Comparison of ENCODE assay signal across 25 mouse cellular contexts in the genomic region with DNA sequence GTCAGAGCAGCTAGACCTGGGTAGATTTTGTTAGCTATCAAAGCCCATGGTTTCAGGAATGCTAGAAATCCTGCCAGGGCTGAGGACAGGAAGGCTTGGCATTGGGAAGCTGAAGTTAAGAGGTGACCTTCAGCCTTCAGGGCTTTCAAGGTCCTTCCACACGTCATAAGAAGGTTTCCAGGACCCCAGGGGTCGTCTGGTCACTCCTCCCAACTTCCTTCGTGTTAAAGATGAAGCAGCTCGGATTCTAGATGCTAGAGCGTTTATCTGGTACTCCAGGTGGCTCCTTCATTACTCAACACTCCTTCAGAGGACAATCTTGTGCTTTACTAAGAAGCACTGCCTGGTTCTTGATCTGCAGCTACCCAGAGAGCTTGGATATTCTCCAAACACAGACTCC.
"Had no signal": no experiment of that assay in that cellular context is flagged by ENCODE, and none has a peak within 500 bp of the region (broad histone marks: within the 10 kb centered on the region; RNA-seq: fewer than 3 reads in every experiment).

No protein-coding gene starts in this region.

- ATAC-seq: hindbrain, embryonic 16.5 days; intestine, embryonic 15.5 days; intestine, postnatal 0 days had no signal

- H3K36me3 ChIP-seq: hindbrain, embryonic 10.5 days; hindbrain, embryonic 12.5 days; intestine, embryonic 15.5 days; limb, embryonic 10.5 days; limb, embryonic 12.5 days; liver, embryonic 13.5 days; liver, embryonic 15.5 days had no signal

- H3K27me3 ChIP-seq: hindbrain, embryonic 12.5 days; intestine, embryonic 15.5 days; limb, embryonic 12.5 days; liver, embryonic 13.5 days had no signal

- H3K27ac ChIP-seq: gastrocnemius, adult 2 months; hindbrain, embryonic 10.5 days; hindbrain, embryonic 12.5 days; hindbrain, embryonic 14.5 days; intestine, embryonic 15.5 days; layer of hippocampus, adult 2 months; left cerebral cortex, adult 2 months; limb, embryonic 10.5 days; limb, embryonic 12.5 days; liver, embryonic 13.5 days; liver, embryonic 15.5 days had no signal

- DNase-seq: gastrocnemius, adult 2 months; gastrocnemius, postnatal 10 days; gastrocnemius, postnatal 25 days; heart, adult 18-20 months; heart, postnatal 10 days; heart, postnatal 4 days; kidney, adult 18-20 months; kidney, adult 8-10 months; kidney, postnatal 10 days; kidney, postnatal 25 days; kidney, postnatal 4 days; liver; liver, embryonic 13.5 days had no signal

- H3K9ac ChIP-seq: hindbrain, embryonic 12.5 days; hindbrain, embryonic 14.5 days; intestine, embryonic 15.5 days; limb, embryonic 12.5 days; liver, embryonic 13.5 days; liver, embryonic 15.5 days had no signal

- H3K9me3 ChIP-seq: hindbrain, embryonic 10.5 days; hindbrain, embryonic 12.5 days; intestine, embryonic 15.5 days; limb, embryonic 10.5 days; limb, embryonic 12.5 days; liver, embryonic 13.5 days; liver, embryonic 15.5 days had no signal

- H3K4me3 ChIP-seq: gastrocnemius, adult 2 months; hindbrain, embryonic 10.5 days; hindbrain, embryonic 12.5 days; intestine, embryonic 15.5 days; layer of hippocampus, adult 2 months; left cerebral cortex, adult 2 months; limb, embryonic 10.5 days; limb, embryonic 12.5 days; liver, embryonic 13.5 days; liver, embryonic 15.5 days had no signal

- H3K4me2 ChIP-seq: hindbrain, embryonic 12.5 days; hindbrain, embryonic 14.5 days; intestine, embryonic 15.5 days; limb, embryonic 12.5 days; liver, embryonic 11.5 days; liver, embryonic 13.5 days; liver, embryonic 15.5 days had no signal
